Mouse (Mus musculus): ENCODE measurements around the gene Sgms2.

The Sgms2 gene

GRCm38 (mm10) chr3:131485388-131485787 lies 5.8 kb downstream of the Sgms2 start:
- DNase-seq: no peak

- DNase-seq: peak; percentile 52 to 61
These were observed 7.6 kb downstream of the Sgms2 start for GRCm38 (mm10) chr3:131483650-131484049.

- DNase-seq: no peak
These were observed 9.1 kb downstream of the Sgms2 start for GRCm38 (mm10) chr3:131481976-131482712.

- DNase-seq: no peak
These were observed 10.6 kb downstream of the Sgms2 start for GRCm38 (mm10) chr3:131480659-131481058.

- peak in 1 of 2 experiments; percentile 25 for DNase-seq
These were observed 11.8 kb downstream of the Sgms2 start for GRCm38 (mm10) chr3:131479415-131479814.

- DNase-seq: no peak
These were observed 15.2 kb downstream of the Sgms2 start for GRCm38 (mm10) chr3:131476002-131476401.

GRCm38 (mm10) chr3:131474526-131474925 lies 16.7 kb downstream of the Sgms2 start:
- DNase-seq: no peak

GRCm38 (mm10) chr3:131473496-131473895 lies 17.7 kb downstream of the Sgms2 start:
- no peak for DNase-seq

GRCm38 (mm10) chr3:131471836-131472235 lies 19.4 kb downstream of the Sgms2 start:
- DNase-seq: no peak

- DNase-seq: no peak
These were observed 19.8 kb downstream of the Sgms2 start for GRCm38 (mm10) chr3:131471435-131471834.

- DNase-seq: no peak
These were observed 20.4 kb downstream of the Sgms2 start for GRCm38 (mm10) chr3:131470837-131471236.

- DNase-seq: no peak
These were observed 21.6 kb downstream of the Sgms2 start for GRCm38 (mm10) chr3:131469636-131470035.

GRCm38 (mm10) chr3:131466371-131466770 lies 24.8 kb downstream of the Sgms2 start:
- no peak for DNase-seq

- DNase-seq: peak; percentile 26 to 38
These were observed 25.5 kb downstream of the Sgms2 start for GRCm38 (mm10) chr3:131465536-131466260.

- no peak for DNase-seq
These were observed 118.2 kb downstream of the Sgms2 start for GRCm38 (mm10) chr3:131372996-131373395.

GRCm38 (mm10) chr3:131368678-131369077 lies 122.5 kb downstream of the Sgms2 start:
- DNase-seq: no peak

- no peak for DNase-seq
These were observed 123.8 kb downstream of the Sgms2 start for GRCm38 (mm10) chr3:131367452-131367851.

- DNase-seq: peak; percentile 90 to 94
These were observed 126.4 kb downstream of the Sgms2 start for GRCm38 (mm10) chr3:131364632-131365446.

GRCm38 (mm10) chr3:131364194-131364593 lies 127.0 kb downstream of the Sgms2 start:
- DNase-seq: no peak

- no peak for DNase-seq
These were observed 127.6 kb downstream of the Sgms2 start for GRCm38 (mm10) chr3:131363602-131364001.

- no peak for DNase-seq
These were observed 129.3 kb downstream of the Sgms2 start for GRCm38 (mm10) chr3:131361960-131362359.

GRCm38 (mm10) chr3:131359011-131359410 lies 132.2 kb downstream of the Sgms2 start:
- no peak for DNase-seq

GRCm38 (mm10) chr3:131358205-131358604 lies 133.0 kb downstream of the Sgms2 start:
- DNase-seq: no peak

All from kidney, adult 8-10 months (tissue).